Mouse (Mus musculus) erythroblast, embryonic 14.5 days (primary cell): ENCODE measurements around the gene Timp3.

Experiments
- GATA1 ChIP-seq: IDR thresholded peaks from 2 replicates; pipeline ENCODE4 v1.6.1; 2012; ENCODE audit warnings: low read length, inconsistent platforms, mixed read lengths
- TAL1 ChIP-seq: IDR thresholded peaks from 3 replicates; pipeline ENCODE4 v1.6.1; 2012; ENCODE audit warnings: low read length, inconsistent platforms, mixed read lengths

- no peak for TF ChIP-seq TAL1
- no peak for TF ChIP-seq GATA1
These were observed 81.7 kb downstream of the Timp3 start for GRCm38 (mm10) chr10:86381922-86382260.
